In the genomic region with DNA sequence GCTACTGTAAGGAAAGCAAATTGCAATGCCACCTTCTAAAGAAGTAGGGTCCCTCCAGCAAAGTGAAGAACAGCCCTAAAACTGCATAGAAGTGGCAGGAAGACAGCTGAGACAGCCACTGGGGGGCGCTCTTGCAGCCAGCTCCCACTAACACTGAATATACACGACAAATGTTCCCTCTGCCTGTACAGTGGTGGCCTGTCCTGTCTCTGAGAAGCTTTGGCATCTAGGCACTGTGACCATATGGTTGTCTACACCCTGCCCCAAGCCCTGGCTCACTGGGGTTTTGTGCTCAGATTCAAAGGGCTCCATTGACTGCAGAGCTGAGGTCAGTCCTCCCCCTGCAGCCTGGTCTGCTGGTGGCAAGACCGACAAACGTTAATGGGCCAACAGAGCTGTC, we compare ENCODE assay signal across 8 mouse cellular contexts. TPM values are rescaled to one million over a fixed set of nuclear protein-coding genes. Genes with fewer than 3 reads are reported as not detected.
A peak's percentile ranks its signal among the peaks of the same experiment; 100 is the strongest.
DNase-seq lines count a peak whose midpoint lies in the region; ATAC-seq and TF ChIP-seq lines count a peak whose summit lies in the region.

No protein-coding gene starts in this region.

- intact Hi-C loops in gastrocnemius, postnatal 36 days (cut with DNase I): no loop called here
- intact Hi-C loops in left cerebral cortex, postnatal 4 days (cut with DNase I): no loop called here

- no peaks in the 10 kb centered on the region for H3K27me3 ChIP-seq in embryonic facial prominence, embryonic 10.5 days (replicated peaks; ENCODE audit: low read depth, poor library complexity, severe bottlenecking)
- H3K27me3 ChIP-seq in hindbrain, postnatal 0 days (ENCODE audit: insufficient read depth, low read length): no peaks in the 10 kb centered on the region

- peak; percentile 64 for DNase-seq in gastrocnemius, postnatal 10 days
- DNase-seq in gastrocnemius, postnatal 36 days: no peak
- peak; percentile 74 for DNase-seq in MEL-GATA-1-ER (ENCODE audit: extremely low read depth, low read depth)
- peak; percentile 54 for DNase-seq in embryonic facial prominence, embryonic 10.5 days (ENCODE audit: low spot score)
- peak; percentile 76 for DNase-seq in hindbrain, postnatal 0 days (ENCODE audit: low spot score)
- DNase-seq in left cerebral cortex, postnatal 4 days: peak; percentile 75
- peak; percentile 36 to 63 for DNase-seq in natural killer cell, adult 2 months (ENCODE audit: low spot score in 2 of 2)
- DNase-seq in thymus, postnatal 36 days: peak; percentile 76 to 81

- no peak overlapping the region for H3K4me2 ChIP-seq in hindbrain, postnatal 0 days (ENCODE audit: low read depth, low read length)

- peak; percentile 74 for TF ChIP-seq CTCF in hindbrain, postnatal 0 days (IDR thresholded peaks at IDR 0.05; ENCODE audit: low read depth)

- no peak overlapping the region for H3K4me3 ChIP-seq in embryonic facial prominence, embryonic 10.5 days
- H3K4me3 ChIP-seq in hindbrain, postnatal 0 days (ENCODE audit: low read length): no peak overlapping the region

- WGBS in embryonic facial prominence, embryonic 10.5 days: 17% methylated on average over 4 of the region's 4 CpGs
- 9% methylated on average over 4 of the region's 4 CpGs for WGBS in hindbrain, postnatal 0 days

- ATAC-seq in hindbrain, postnatal 0 days: peak; percentile 86

- no peak overlapping the region for H3K9ac ChIP-seq in hindbrain, postnatal 0 days (replicated peaks; ENCODE audit: low read length)

- peaks cover 38% of the 10 kb centered on the region for H3K36me3 ChIP-seq in embryonic facial prominence, embryonic 10.5 days (replicated peaks)
- H3K36me3 ChIP-seq in hindbrain, postnatal 0 days (ENCODE audit: insufficient read depth, low read length): peaks cover 8% of the 10 kb centered on the region; the same call in 1 of the 2 replicates

- peaks cover 50% of the 10 kb centered on the region for H3K4me1 ChIP-seq in embryonic facial prominence, embryonic 10.5 days
- H3K4me1 ChIP-seq in hindbrain, postnatal 0 days (ENCODE audit: insufficient read depth, low read length): no peaks in the 10 kb centered on the region

- no peak overlapping the region; the same call in 1 of the 2 replicates for H3K27ac ChIP-seq in embryonic facial prominence, embryonic 10.5 days (replicated peaks)
- H3K27ac ChIP-seq in hindbrain, postnatal 0 days: no peak overlapping the region

- no peaks in the 10 kb centered on the region for H3K9me3 ChIP-seq in embryonic facial prominence, embryonic 10.5 days
- H3K9me3 ChIP-seq in hindbrain, postnatal 0 days (ENCODE audit: low read length): no peaks in the 10 kb centered on the region

RNA-seq across cellular contexts. Expression of gene Smim5, which starts 0.9 kb away (rescaled TPM):
- total RNA-seq in gastrocnemius, postnatal 10 days (2021): 1 to 10 TPM; 3.6 to 4.1 TPM
- total RNA-seq in gastrocnemius, postnatal 36 days (2021): under 1 TPM; 0.46 to 0.84 TPM
- polyA plus RNA-seq in embryonic facial prominence, embryonic 10.5 days (2016; fragmentation: Nextera tagmentation; extraction: Ambion mirVana): 1.5 and 1.8 TPM in 2 replicates
- 2.0 and 2.5 TPM in 2 replicates for total RNA-seq in hindbrain, postnatal 0 days (2014; rRNA removed)
- polyA plus RNA-seq in hindbrain, postnatal 0 days (2015; fragmentation: Nextera tagmentation; extraction: Ambion mirVana): 2.7 and 3.7 TPM in 2 replicates
- total RNA-seq in left cerebral cortex, postnatal 4 days (2021): not detected

RNA-seq across cellular contexts. Expression of gene Smim6, which starts 12.9 kb away (rescaled TPM):
- not detected for total RNA-seq in gastrocnemius, postnatal 10 days (2021)
- not detected for total RNA-seq in gastrocnemius, postnatal 36 days (2021)
- polyA plus RNA-seq in embryonic facial prominence, embryonic 10.5 days (2016; fragmentation: Nextera tagmentation; extraction: Ambion mirVana): 1.1 and 1.6 TPM in 2 replicates
- not detected in 2 replicates for total RNA-seq in hindbrain, postnatal 0 days (2014; rRNA removed)
- polyA plus RNA-seq in hindbrain, postnatal 0 days (2015; fragmentation: Nextera tagmentation; extraction: Ambion mirVana): 0.35 and 0.43 TPM in 2 replicates
- total RNA-seq in left cerebral cortex, postnatal 4 days (2021): not detected

RNA-seq across cellular contexts. Expression of gene Sap30bp, which starts 34.2 kb away (rescaled TPM):
- 10 to 100 TPM; 16.6 to 24.5 TPM for total RNA-seq in gastrocnemius, postnatal 10 days (2021)
- 10 to 100 TPM; 11.5 to 11.6 TPM for total RNA-seq in gastrocnemius, postnatal 36 days (2021)
- polyA plus RNA-seq in embryonic facial prominence, embryonic 10.5 days (2016; fragmentation: Nextera tagmentation; extraction: Ambion mirVana): 48.4 and 50.8 TPM in 2 replicates
- 46.4 and 52.8 TPM in 2 replicates for total RNA-seq in hindbrain, postnatal 0 days (2014; rRNA removed)
- 39.2 and 42.8 TPM in 2 replicates for polyA plus RNA-seq in hindbrain, postnatal 0 days (2015; fragmentation: Nextera tagmentation; extraction: Ambion mirVana)
- 10 to 100 TPM; 51.3 to 67.4 TPM for total RNA-seq in left cerebral cortex, postnatal 4 days (2021)

RNA-seq across cellular contexts. Expression of gene Recql5, which starts 34.4 kb away (rescaled TPM):
- 1 to 10 TPM; 5.4 to 9.1 TPM for total RNA-seq in gastrocnemius, postnatal 10 days (2021)
- 1 to 10 TPM; 4.5 to 6.9 TPM for total RNA-seq in gastrocnemius, postnatal 36 days (2021)
- 27.9 and 30.7 TPM in 2 replicates for polyA plus RNA-seq in embryonic facial prominence, embryonic 10.5 days (2016; fragmentation: Nextera tagmentation; extraction: Ambion mirVana)
- total RNA-seq in hindbrain, postnatal 0 days (2014; rRNA removed): 11.4 and 14.3 TPM in 2 replicates
- 7.9 and 9.9 TPM in 2 replicates for polyA plus RNA-seq in hindbrain, postnatal 0 days (2015; fragmentation: Nextera tagmentation; extraction: Ambion mirVana)
- 10 to 100 TPM; 20.4 to 22.1 TPM for total RNA-seq in left cerebral cortex, postnatal 4 days (2021)

RNA-seq across cellular contexts. Expression of gene Myo15b, which starts 40.7 kb away (rescaled TPM):
- total RNA-seq in gastrocnemius, postnatal 10 days (2021): not detected
- not detected for total RNA-seq in gastrocnemius, postnatal 36 days (2021)
- 0.07 and 0.16 TPM in 2 replicates for polyA plus RNA-seq in embryonic facial prominence, embryonic 10.5 days (2016; fragmentation: Nextera tagmentation; extraction: Ambion mirVana)
- total RNA-seq in hindbrain, postnatal 0 days (2014; rRNA removed): 0.29 and 0.63 TPM in 2 replicates
- polyA plus RNA-seq in hindbrain, postnatal 0 days (2015; fragmentation: Nextera tagmentation; extraction: Ambion mirVana): 0.20 and 0.45 TPM in 2 replicates
- under 1 TPM in 1 of 2 experiments, not detected in 1; 0.28 TPM for total RNA-seq in left cerebral cortex, postnatal 4 days (2021)

Comparison
In these comparisons a context has a peak if more than half of its experiments do, and no peak if none do; other contexts are left out.
1. DNase-seq: peak in gastrocnemius, postnatal 10 days (single experiment), MEL-GATA-1-ER (single experiment), embryonic facial prominence, embryonic 10.5 days (single experiment), hindbrain, postnatal 0 days (single experiment), left cerebral cortex, postnatal 4 days (single experiment), natural killer cell, adult 2 months (2 of 2) and thymus, postnatal 36 days (2 of 2); none in gastrocnemius, postnatal 36 days (0 of 2).